Mouse (Mus musculus) C2C12 (cell line): ENCODE measurements around the gene Lmx1a.

Experiments
- CTCF ChIP-seq: IDR thresholded peaks from one replicate; pipeline ENCODE4 v1.5.1; 2011; ENCODE audit not compliant: control insufficient read depth, insufficient read depth, insufficient read length
- FOSL1 ChIP-seq: IDR thresholded peaks from one replicate; pipeline ENCODE4 v1.8.0; 2011; ENCODE audit warnings: mild to moderate bottlenecking, low read length; ENCODE audit not compliant: poor library complexity, insufficient read depth, severe bottlenecking
- MAX ChIP-seq: IDR thresholded peaks from one replicate; pipeline ENCODE4 v1.6.1; 2011; ENCODE audit warnings: mild to moderate bottlenecking, control low read depth
- MYOD1 ChIP-seq: IDR thresholded peaks from one replicate; pipeline ENCODE4 v1.6.1; 2011; ENCODE audit warnings: low read depth; ENCODE audit not compliant: control insufficient read depth, insufficient read length
- MYOG ChIP-seq: IDR thresholded peaks from one replicate; pipeline ENCODE4 v1.6.1; 2011; ENCODE audit not compliant: control insufficient read depth, insufficient read length; ENCODE audit errors: extremely low read depth
- USF1 ChIP-seq: IDR thresholded peaks from one replicate; pipeline ENCODE4 v1.6.1; 2011; ENCODE audit warnings: low read depth, mild to moderate bottlenecking, control low read depth, moderate library complexity

- no peak for TF ChIP-seq CTCF
- no peak for TF ChIP-seq MAX
- no peak for TF ChIP-seq MYOG
- no peak for TF ChIP-seq MYOD1
- TF ChIP-seq USF1: no peak
- no peak for TF ChIP-seq FOSL1
Measured at GRCm38 (mm10) chr1:167752661-167753060, 63.6 kb downstream of the Lmx1a start.
